Mouse (Mus musculus) liver, postnatal 0 days (tissue): ENCODE results near the gene Nfasc.

Experiments used
- CTCF ChIP-seq: sonication (generic); IDR thresholded peaks from 2 replicates; pipeline ENCODE4 v1.5.1; 2016; ENCODE audit warnings: antibody characterized with exemption, low read depth
- EP300 ChIP-seq: IDR thresholded peaks from 2 replicates; pipeline ENCODE4 v1.6.1; 2016; ENCODE audit warnings: antibody characterized with exemption, low read depth, mild to moderate bottlenecking

GRCm38 (mm10) chr1:132586679-132587201 is 154.9 kb downstream of the Nfasc start:
- no peak for TF ChIP-seq CTCF
- no peak for TF ChIP-seq EP300
